In the genomic region with DNA sequence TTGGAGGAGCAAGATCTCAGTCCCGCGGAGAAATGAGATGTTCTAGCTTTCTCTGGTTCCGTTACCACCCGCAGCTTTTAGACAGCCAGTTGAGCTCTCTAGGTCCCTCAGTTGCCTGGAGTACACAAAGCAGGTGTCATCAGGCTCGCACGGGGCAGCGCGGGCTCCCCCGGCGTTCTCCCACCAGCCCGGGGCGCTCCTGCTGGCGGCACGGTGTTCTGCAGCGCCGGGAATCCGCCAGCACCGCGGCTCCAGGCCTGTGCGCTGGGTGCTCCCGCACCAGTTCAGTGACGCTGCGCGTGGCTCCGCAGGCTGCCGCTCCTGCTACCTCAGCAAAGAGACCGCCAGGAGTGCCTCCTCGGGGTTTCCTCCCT, we compare ENCODE assay signal across 9 mouse cellular contexts. TPM values are rescaled to one million over a fixed set of nuclear protein-coding genes. Genes with fewer than 3 reads are reported as not detected.
DNase-seq lines count a peak whose midpoint lies in the region; ATAC-seq and TF ChIP-seq lines count a peak whose summit lies in the region.
"Had no signal": no experiment of that assay in that cellular context is flagged by ENCODE, and none has a peak within 500 bp of the region (broad histone marks: within the 10 kb centered on the region; RNA-seq: fewer than 3 reads in every experiment).

A gene (minus strand): TSS at position 235 of the 374 bp plus-strand sequence.

- H3K9me3 ChIP-seq in hindbrain, embryonic 16.5 days (ENCODE audit: control insufficient read depth, low read length): no peaks in the 10 kb centered on the region
- no peaks in the 10 kb centered on the region for H3K9me3 ChIP-seq in limb, embryonic 13.5 days

- DNase-seq in gastrocnemius, postnatal 14 days: peak; percentile 7
- DNase-seq in gastrocnemius, adult 8-10 months (ENCODE audit: low spot score in 2 of 2): no peak
- peak; percentile 9 for DNase-seq in adrenal gland, adult 2 months
- DNase-seq in retina, postnatal 1 day: peak; percentile 80
- no peak for DNase-seq in urinary bladder, adult 2 months (ENCODE audit: low spot score)

- peak within 1 kb of the TSS; percentile 84 for H3K4me2 ChIP-seq in hindbrain, embryonic 16.5 days (ENCODE audit: low read length)
- peak within 1 kb of the TSS; percentile 98 for H3K4me2 ChIP-seq in limb, embryonic 13.5 days (replicated peaks)

- peak; percentile 88 for ATAC-seq in hindbrain, embryonic 16.5 days
- ATAC-seq in limb, embryonic 13.5 days (ENCODE audit: low FRiP score, low read depth): peak; percentile 84

- no peak for TF ChIP-seq POLR2A in embryonic fibroblast, embryonic 13.5 days (IDR thresholded peaks at IDR 0.05; ENCODE audit: low read depth, low read length)

- intact Hi-C loops in gastrocnemius, postnatal 14 days (cut with DNase I; ENCODE audit: low total_unique reads): no loop called here

- WGBS in hindbrain, embryonic 16.5 days: 0% methylated on average over 28 of the region's 28 CpGs
- WGBS in limb, embryonic 13.5 days: under 1% methylated on average over 28 of the region's 28 CpGs

- peak within 1 kb of the TSS; percentile 95 for H3K9ac ChIP-seq in hindbrain, embryonic 16.5 days (ENCODE audit: low read depth, low read length)
- peak within 1 kb of the TSS; percentile 63 for H3K9ac ChIP-seq in limb, embryonic 13.5 days

- no peaks in the 10 kb centered on the region for H3K27me3 ChIP-seq in hindbrain, embryonic 16.5 days (replicated peaks; ENCODE audit: control insufficient read depth, insufficient read depth, low read length)
- peaks cover 55% of the 10 kb centered on the region for H3K27me3 ChIP-seq in limb, embryonic 13.5 days

- TF ChIP-seq CTCF in embryonic fibroblast, embryonic 13.5 days (IDR thresholded peaks at IDR 0.05; ENCODE audit: borderline replicate concordance, insufficient read depth, low read length): no peak

- no peak within 1 kb of the TSS for H3K27ac ChIP-seq in embryonic fibroblast, embryonic 13.5 days (ENCODE audit: insufficient read depth, low read length)
- peak within 1 kb of the TSS; percentile 98 for H3K27ac ChIP-seq in hindbrain, embryonic 16.5 days (ENCODE audit: low read depth, low read length)
- H3K27ac ChIP-seq in limb, embryonic 13.5 days: no peak within 1 kb of the TSS

- no peaks in the 10 kb centered on the region for H3K36me3 ChIP-seq in hindbrain, embryonic 16.5 days (ENCODE audit: control insufficient read depth, insufficient read depth, low read length)
- no peaks in the 10 kb centered on the region for H3K36me3 ChIP-seq in limb, embryonic 13.5 days

- H3K4me3 ChIP-seq in embryonic fibroblast, embryonic 13.5 days (ENCODE audit: insufficient read depth, low read length): peak within 1 kb of the TSS; percentile 57
- H3K4me3 ChIP-seq in hindbrain, embryonic 16.5 days (ENCODE audit: low read length): peak within 1 kb of the TSS; percentile 91
- peak within 1 kb of the TSS; percentile 61 for H3K4me3 ChIP-seq in limb, embryonic 13.5 days

- 0 out of 2 replicates have a peak, but pooled peaks cover 3% of the 10 kb centered on the region for H3K4me1 ChIP-seq in embryonic fibroblast, embryonic 13.5 days (ENCODE audit: control insufficient read depth, insufficient read depth, low read length)
- no peaks in the 10 kb centered on the region; the same call in 1 of the 2 replicates for H3K4me1 ChIP-seq in hindbrain, embryonic 16.5 days (ENCODE audit: control insufficient read depth, insufficient read depth, low read depth, low read length)
- peaks cover 20% of the 10 kb centered on the region for H3K4me1 ChIP-seq in limb, embryonic 13.5 days

RNA-seq across cellular contexts. Expression of the gene that starts here (rescaled TPM):
- total RNA-seq in gastrocnemius, postnatal 14 days (2021): under 1 TPM; 0.02 to 0.04 TPM
- total RNA-seq in gastrocnemius, adult 8-10 months (2022): under 1 TPM in 1 of 4 experiments, not detected in 3; 0.19 TPM
- total RNA-seq in adrenal gland, adult 2 months (2021): under 1 TPM in 1 of 2 experiments, not detected in 1; 0.17 TPM
- 0.01 TPM in 1 of 2 replicates, not detected in the other for polyA plus RNA-seq in adrenal gland, adult 2 months (2012; rRNA removed)
- polyA plus RNA-seq in embryonic fibroblast, embryonic 13.5 days (2011; ENCODE audit: insufficient read length, low read depth, missing spikeins): 2.3 and 2.9 TPM in 2 replicates
- 8.0 and 10.7 TPM in 2 replicates for polyA plus RNA-seq in hindbrain, embryonic 16.5 days (2015; fragmentation: Nextera tagmentation; extraction: Ambion mirVana)
- polyA plus RNA-seq in limb, embryonic 13.5 days (2015; fragmentation: Nextera tagmentation; extraction: Ambion mirVana): 1.2 and 1.4 TPM in 2 replicates
- polyA plus RNA-seq in urinary bladder, adult 2 months (2012; rRNA removed): 1.1 and 2.1 TPM in 2 replicates
- polyA plus RNA-seq: large intestine, adult 2 months had no signal

Comparison
In these comparisons a context has a peak if more than half of its experiments do, and no peak if none do; other contexts are left out.
1. Peak in DNase-seq in gastrocnemius, postnatal 14 days; RNA of the gene not detected or under 1 TPM.
2. Peak in DNase-seq in adrenal gland, adult 2 months; RNA of the gene not detected or under 1 TPM.